Comparison of ENCODE assay signal across 8 mouse cellular contexts in the genomic region with DNA sequence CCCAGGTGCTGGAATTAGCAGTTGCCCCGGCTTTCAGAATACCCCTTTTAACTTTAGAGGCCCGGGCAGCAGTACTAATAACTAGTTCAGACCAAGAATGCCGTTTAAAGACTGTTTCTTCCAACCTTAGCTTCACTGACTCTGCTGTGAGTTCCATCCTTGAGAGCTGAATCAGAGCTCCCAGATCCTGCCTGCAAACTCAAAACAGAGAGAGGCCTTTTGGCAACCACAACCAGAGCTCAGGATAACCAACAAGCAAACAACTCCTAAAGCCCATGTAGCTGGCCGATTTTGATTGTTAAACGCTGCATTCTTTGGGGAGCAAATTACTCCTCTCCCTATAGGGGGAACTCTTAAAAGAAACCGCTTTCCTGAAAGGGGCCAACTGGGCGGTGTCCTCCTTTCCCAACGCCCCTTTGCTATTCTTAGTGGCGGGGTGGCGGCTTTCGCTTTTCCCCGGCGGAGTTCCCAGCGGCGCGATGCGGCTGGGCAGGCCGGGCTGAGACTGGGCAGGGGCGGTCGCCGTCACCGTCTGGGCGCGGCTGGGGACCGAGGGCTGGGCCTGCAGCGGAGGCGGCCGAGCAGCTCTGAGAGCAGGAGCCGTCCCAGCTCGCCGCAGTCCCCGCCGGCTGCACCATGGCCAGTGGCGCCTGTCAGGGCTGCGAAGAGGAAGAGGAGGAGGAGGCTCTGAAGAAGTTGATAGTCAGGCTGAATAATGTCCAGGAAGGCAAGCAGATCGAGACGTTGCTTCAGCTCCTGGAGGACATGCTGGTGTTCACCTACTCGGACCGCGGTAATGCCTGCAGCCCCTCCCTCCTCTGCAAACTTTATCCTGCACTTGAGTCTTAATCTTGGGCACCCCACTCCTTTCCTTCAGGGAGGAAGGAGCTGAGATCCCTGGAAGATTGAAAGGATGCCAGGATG. TPM values are rescaled to one million over a fixed set of nuclear protein-coding genes. Genes with fewer than 3 reads are reported as not detected.
DNase-seq lines count a peak whose midpoint lies in the region.

A gene (plus strand): TSS at position 531 of the 924 bp plus-strand sequence.

- H3K36me3 ChIP-seq in megakaryocyte, embryonic 14.5 days (replicated peaks; ENCODE audit: low read length): no peaks in the 10 kb centered on the region

- DNase-seq in adrenal gland, adult (ENCODE audit: inconsistent age in 2 of 2, low spot score in 1 of 2): peak; percentile 92 to 97
- peak; percentile 85 for DNase-seq in embryo, embryonic 11 days
- DNase-seq in gastrocnemius, postnatal 14 days: peak; percentile 92
- DNase-seq in induced T-regulatory cell, adult 2 months (ENCODE audit: low read depth): peak; percentile 6
- DNase-seq in left cerebral cortex, postnatal 10 days (ENCODE audit: extremely low spot score in 1 of 2, low spot score in 2 of 2): peak; percentile 45 to 91
- DNase-seq in right cerebral cortex, adult 2 months (ENCODE audit: low spot score in 2 of 2): peak; percentile 71 to 74
- peak; percentile 52 for DNase-seq in urinary bladder, postnatal 10 days (ENCODE audit: low spot score)

- intact Hi-C loops in gastrocnemius, postnatal 14 days (cut with DNase I; ENCODE audit: low total_unique reads): no loop called here
- intact Hi-C loops in left cerebral cortex, postnatal 10 days (cut with DNase I): no loop called here

- H3K4me1 ChIP-seq in megakaryocyte, embryonic 14.5 days: peaks cover 18% of the 10 kb centered on the region

- no peaks in the 10 kb centered on the region for H3K9me3 ChIP-seq in megakaryocyte, embryonic 14.5 days

- H3K27me3 ChIP-seq in megakaryocyte, embryonic 14.5 days (replicated peaks): no peaks in the 10 kb centered on the region

- peak within 1 kb of the TSS; percentile 93 for H3K4me3 ChIP-seq in megakaryocyte, embryonic 14.5 days (replicated peaks)

RNA-seq across cellular contexts. Expression of the gene that starts here (rescaled TPM):
- 1 to 10 TPM; 5.3 to 5.9 TPM for total RNA-seq in gastrocnemius, postnatal 14 days (2021)
- 10 to 100 TPM; 10.4 TPM for total RNA-seq in left cerebral cortex, postnatal 10 days (2021)
- 0.03 TPM in 1 of 2 replicates, not detected in the other for polyA plus RNA-seq in megakaryocyte, embryonic 14.5 days (2012; ENCODE audit: insufficient read depth, low replicate concordance)

Comparison
In these comparisons a context has a peak if more than half of its experiments do, and no peak if none do; other contexts are left out.
1. Peak in every context shown above with its lines: DNase-seq and H3K4me3 ChIP-seq.
2. DNase-seq: peak in every context shown above with its lines; median percentile 94 in adrenal gland, adult; 92 in gastrocnemius, postnatal 14 days; 85 in embryo, embryonic 11 days; 72 in right cerebral cortex, adult 2 months; 68 in left cerebral cortex, postnatal 10 days; 52 in urinary bladder, postnatal 10 days; 6 in induced T-regulatory cell, adult 2 months.